Mouse (Mus musculus) heart, postnatal 0 days (tissue): ENCODE measurements at regions not wholly inside any gene's neighbourhood (a gene's known extent, or its start where the extent isn't known, plus 50 kb on each side); places are given as distances from the start of the nearest gene placed in this dataset.

Experiments used
- CTCF ChIP-seq: IDR thresholded peaks from 2 replicates; pipeline ENCODE4 v1.5.1; 2016; ENCODE audit warnings: antibody characterized with exemption, control low read depth, low read depth
- EP300 ChIP-seq: IDR thresholded peaks from 2 replicates; pipeline ENCODE4 v1.6.1; 2016; ENCODE audit warnings: antibody characterized with exemption, low read depth

DNA sequence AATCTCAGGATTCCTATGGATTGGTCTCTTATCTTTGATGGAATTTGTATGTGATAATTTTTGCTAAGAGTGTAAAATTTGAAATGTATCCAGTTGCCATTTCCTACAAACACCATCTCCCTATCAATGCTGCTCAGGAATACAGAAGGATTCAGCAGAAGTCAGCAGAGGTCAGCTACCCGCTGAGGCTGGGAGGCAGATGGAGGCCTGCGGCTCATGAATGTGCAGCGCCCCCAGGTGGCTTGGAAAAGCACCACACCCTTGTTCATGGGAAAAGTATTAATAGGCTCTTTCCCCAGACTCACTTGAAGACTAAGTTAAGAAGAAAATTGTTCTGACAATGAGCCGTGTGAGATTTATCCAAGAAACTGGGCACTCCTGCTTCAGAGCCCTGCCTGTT, 187.2 kb upstream of the St8sia2 start:
- TF ChIP-seq CTCF (no peak), EP300 (no peak)
